Mouse (Mus musculus) testis, adult 2 months (tissue): Measurements from ENCODE around the gene Ptpn6. TPM values are rescaled to one million over a fixed set of nuclear protein-coding genes. Genes with fewer than 3 reads are reported as not detected.

Source experiments
- H3K27ac ChIP-seq: fragments of 200-500 bp; 2 replicates; pipeline ENCODE4 v1.5.1; 2012; ENCODE audit warnings: low read depth, low read length; ENCODE audit not compliant: control insufficient read depth, insufficient read depth
- H3K27me3 ChIP-seq: fragments of 200-500 bp; 2 replicates; pipeline ENCODE4 v1.6.1; 2012; ENCODE audit warnings: mild to moderate bottlenecking, low read length, moderate library complexity; ENCODE audit not compliant: control insufficient read depth, insufficient read depth
- H3K36me3 ChIP-seq: fragments of 200-500 bp; 2 replicates; pipeline ENCODE4 v1.6.1; 2012; ENCODE audit warnings: mild to moderate bottlenecking, low read length; ENCODE audit not compliant: control insufficient read depth, insufficient read depth
- H3K4me1 ChIP-seq: fragments of 200-500 bp; 2 replicates; pipeline ENCODE4 v1.6.1; 2012; ENCODE audit warnings: low read length; ENCODE audit not compliant: control insufficient read depth, insufficient read depth
- H3K4me3 ChIP-seq: fragments of 200-500 bp; 2 replicates; pipeline ENCODE4 v1.5.1; 2012; ENCODE audit warnings: low read depth, mild to moderate bottlenecking, low read length, moderate library complexity, mixed read lengths; ENCODE audit not compliant: control insufficient read depth
- CTCF ChIP-seq: fragments of 200-500 bp; IDR thresholded peaks from 2 replicates; pipeline ENCODE4 v1.5.1; 2012; ENCODE audit warnings: low read depth, mild to moderate bottlenecking, inconsistent platforms, low read length, moderate library complexity; ENCODE audit not compliant: control insufficient read depth, insufficient read depth, insufficient replicate concordance
- POLR2A ChIP-seq: fragments of 200-500 bp; IDR thresholded peaks from 2 replicates; pipeline ENCODE4 v1.6.1; 2012; ENCODE audit warnings: low read depth, mild to moderate bottlenecking, inconsistent platforms, low read length, moderate library complexity; ENCODE audit not compliant: control insufficient read depth
- polyA plus RNA-seq: library from polyadenylated mRNA; depleted of rRNA; stranded (reverse); fragments of >200 nt; gene quantifications from 2 replicates; pipeline ENCODE4 v1.2.3, GENCODE M21; 2012; rRNA removed

Gene Ptpn6
- polyA plus RNA-seq, 1 experiment = 1.4 TPM

DNA sequence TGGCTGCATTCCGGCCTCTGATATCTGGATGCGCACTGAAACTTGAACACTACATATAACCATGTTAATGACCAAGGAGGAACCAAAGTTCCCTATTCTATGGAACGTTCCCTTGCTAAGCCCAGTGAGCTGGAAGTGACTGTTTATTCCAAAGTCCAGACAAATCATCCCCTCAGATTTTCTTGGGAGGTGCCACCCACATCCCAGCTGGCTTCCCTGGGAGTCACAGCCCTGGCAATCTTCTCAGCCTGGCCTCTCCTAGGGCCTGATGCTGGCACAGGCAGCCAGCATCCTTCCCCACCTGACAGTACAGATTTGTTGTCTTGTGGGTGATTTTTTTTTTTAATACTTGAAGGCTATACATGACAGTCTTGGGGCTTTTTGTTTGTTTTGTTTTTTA, 59.0 kb downstream of the Ptpn6 start:
- TF ChIP-seq POLR2A (no peak), CTCF (no peak)
- Histone ChIP-seq H3K4me3 (no peak overlapping the region), H3K4me1 (no peaks in the 10 kb centered on the region; the same call in 1 of the 2 replicates), H3K36me3 (no peaks in the 10 kb centered on the region), H3K27ac (no peak overlapping the region), H3K27me3 (no peaks in the 10 kb centered on the region)

DNA sequence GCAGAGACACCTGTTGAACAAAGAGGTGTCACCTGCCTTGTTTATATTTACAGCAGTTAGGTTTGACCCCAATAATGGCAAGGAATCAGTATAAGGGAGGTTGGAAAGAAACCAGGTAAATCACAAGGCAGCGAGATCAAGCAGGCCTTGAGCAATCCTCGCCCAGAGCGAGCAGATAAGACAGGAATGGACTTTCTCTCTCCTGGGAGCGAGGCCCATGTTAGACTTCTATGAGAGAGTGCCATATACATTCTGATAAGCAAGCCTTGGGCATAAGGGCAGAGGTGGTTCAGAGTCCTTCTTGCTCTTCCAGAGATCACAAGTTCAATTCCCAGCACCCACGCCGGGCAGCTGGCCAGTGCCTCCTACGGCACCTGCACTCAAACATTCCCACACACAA, 59.7 kb downstream of the Ptpn6 start:
- H3K27me3 ChIP-seq = no peaks in the 10 kb centered on the region
- H3K27ac ChIP-seq = no peak overlapping the region
- no peak overlapping the region for H3K4me3 ChIP-seq
- TF ChIP-seq CTCF = no peak
- TF ChIP-seq POLR2A = no peak
- H3K4me1 ChIP-seq = no peaks in the 10 kb centered on the region; the same call in 1 of the 2 replicates
- no peaks in the 10 kb centered on the region for H3K36me3 ChIP-seq

DNA sequence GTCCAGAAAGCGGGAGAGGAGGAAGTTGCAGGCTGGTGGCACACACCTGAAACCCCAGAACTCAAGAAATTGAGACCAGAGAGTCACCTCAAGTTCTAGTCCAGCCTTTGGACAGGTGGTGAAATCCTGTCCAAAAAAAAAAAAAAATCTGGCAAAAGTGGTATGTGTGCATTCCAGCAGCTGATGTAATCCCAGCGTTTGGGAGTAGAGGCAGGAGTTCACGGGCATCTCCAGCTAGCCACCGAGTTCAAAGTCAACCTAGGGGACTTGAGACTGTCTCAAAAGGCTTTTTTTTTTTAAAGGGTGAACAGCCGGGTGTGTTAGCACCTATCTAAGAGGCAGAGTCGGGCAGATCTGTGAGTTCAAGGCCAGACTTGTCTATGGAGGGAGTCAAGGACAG, 62.3 kb downstream of the Ptpn6 start:
- Histone ChIP-seq H3K27ac (no peak overlapping the region), H3K4me3 (no peak overlapping the region), H3K36me3 (no peaks in the 10 kb centered on the region), H3K4me1 (no peaks in the 10 kb centered on the region; the same call in 1 of the 2 replicates), H3K27me3 (no peaks in the 10 kb centered on the region)
- TF ChIP-seq POLR2A = no peak
- TF ChIP-seq CTCF = no peak

DNA sequence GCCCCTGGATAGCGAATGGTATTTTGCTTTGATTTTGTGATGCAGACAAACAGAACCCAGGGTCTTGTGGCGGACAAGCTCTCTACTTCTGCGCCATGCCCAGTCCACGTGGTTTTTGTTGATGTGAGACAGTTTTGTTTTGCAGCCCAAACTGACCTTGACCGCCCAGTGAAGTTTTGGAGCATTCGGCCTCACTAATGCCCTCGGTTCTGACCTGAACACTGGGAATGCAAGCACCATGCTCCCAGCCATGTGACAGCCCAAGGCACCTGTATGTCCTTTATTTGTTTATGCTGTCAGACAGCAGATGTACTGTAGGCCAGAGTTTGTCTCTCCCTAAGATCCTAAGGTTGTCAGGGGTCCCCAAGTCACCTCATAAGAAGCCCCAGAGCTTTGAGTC, 63.9 kb downstream of the Ptpn6 start:
- TF ChIP-seq POLR2A (no peak), CTCF (no peak)
- no peaks in the 10 kb centered on the region for H3K36me3 ChIP-seq
- no peaks in the 10 kb centered on the region; the same call in 1 of the 2 replicates for H3K4me1 ChIP-seq
- H3K27ac ChIP-seq = no peak overlapping the region
- no peaks in the 10 kb centered on the region for H3K27me3 ChIP-seq
- H3K4me3 ChIP-seq = no peak overlapping the region

DNA sequence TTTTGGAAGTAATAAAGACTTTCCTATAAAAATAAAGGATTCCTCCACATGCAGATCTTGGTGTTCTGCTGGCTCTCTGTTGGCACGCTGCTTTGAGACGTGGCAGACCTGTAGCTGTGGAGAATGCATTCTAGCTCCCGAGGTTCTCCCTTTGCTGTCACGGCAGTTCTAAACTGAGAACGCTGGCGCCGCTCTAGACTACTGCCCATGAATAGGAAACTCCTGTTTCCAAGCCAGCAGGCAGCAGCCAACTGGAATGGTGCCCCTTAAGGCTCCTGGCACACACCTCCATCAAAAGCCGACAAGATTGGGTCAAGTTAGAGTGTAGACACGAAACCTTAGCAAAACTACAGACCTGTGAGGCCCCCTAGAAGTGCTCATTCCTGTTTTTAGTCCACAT, 64.9 kb downstream of the Ptpn6 start:
- Histone ChIP-seq H3K36me3 (no peaks in the 10 kb centered on the region), H3K4me1 (no peaks in the 10 kb centered on the region; the same call in 1 of the 2 replicates), H3K4me3 (no peak overlapping the region), H3K27ac (no peak overlapping the region), H3K27me3 (no peaks in the 10 kb centered on the region)
- TF ChIP-seq POLR2A = no peak
- TF ChIP-seq CTCF = no peak

DNA sequence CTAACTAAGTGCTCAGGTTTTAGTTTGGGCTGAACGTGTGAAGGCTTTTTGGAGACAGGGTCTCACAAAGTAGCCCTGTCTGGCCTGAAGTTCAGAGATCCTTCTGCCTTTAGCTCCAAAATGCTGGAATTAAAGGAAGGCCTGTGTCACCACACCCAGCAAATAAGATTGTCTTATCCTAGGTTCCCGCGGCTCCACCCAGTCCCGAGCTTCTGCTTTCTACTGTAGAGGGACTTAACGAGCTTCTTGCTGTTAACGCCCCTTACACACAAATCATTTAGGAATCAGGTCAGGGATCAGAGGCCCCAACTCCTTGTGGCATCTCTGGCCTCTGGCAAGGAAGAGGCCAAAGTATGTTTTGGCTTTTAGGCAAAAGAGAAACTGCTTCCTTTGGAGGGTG, 66.4 kb downstream of the Ptpn6 start:
- no peak overlapping the region for H3K4me3 ChIP-seq
- no peak for TF ChIP-seq CTCF
- no peak for TF ChIP-seq POLR2A
- no peaks in the 10 kb centered on the region; the same call in 1 of the 2 replicates for H3K4me1 ChIP-seq
- no peaks in the 10 kb centered on the region for H3K36me3 ChIP-seq
- no peak overlapping the region for H3K27ac ChIP-seq
- no peaks in the 10 kb centered on the region for H3K27me3 ChIP-seq

Other genes starting within 250 kb of the Ptpn6 start
- gene C1rl, start 245.6 kb downstream of the Ptpn6 start, polyA plus RNA-seq = 0.64 and 0.89 TPM in 2 replicates
- gene C1ra, start 226.3 kb downstream of the Ptpn6 start, polyA plus RNA-seq = 4.3 and 5.5 TPM in 2 replicates
- gene C1s1, start 196.4 kb downstream of the Ptpn6 start, polyA plus RNA-seq = 9.4 and 10.5 TPM in 2 replicates
- gene C1rb, start 168.4 kb downstream of the Ptpn6 start, polyA plus RNA-seq = 0.05 and 0.06 TPM in 2 replicates
- 0.19 and 0.32 TPM in 2 replicates for gene C1s2, start 102.6 kb downstream of the Ptpn6 start, polyA plus RNA-seq
- 282 and 286 TPM in 2 replicates for gene Lpcat3, start 75.7 kb downstream of the Ptpn6 start, polyA plus RNA-seq
- 39.9 and 44.1 TPM in 2 replicates for gene Emg1, start 26.5 kb downstream of the Ptpn6 start, polyA plus RNA-seq
- gene Phb2, start 26.4 kb downstream of the Ptpn6 start, polyA plus RNA-seq = 47.6 and 50.5 TPM in 2 replicates
- 207 and 220 TPM in 2 replicates for gene Grcc10, start 2.7 kb upstream of the Ptpn6 start, polyA plus RNA-seq
- gene Gm45234, start 17.3 kb upstream of the Ptpn6 start, polyA plus RNA-seq = 0.05 TPM in 1 of 2 replicates, not detected in the other
- 69.3 and 76.1 TPM in 2 replicates for gene Atn1, start 17.8 kb upstream of the Ptpn6 start, polyA plus RNA-seq
- 0.51 and 0.63 TPM in 2 replicates for gene Eno2, start 31.0 kb upstream of the Ptpn6 start, polyA plus RNA-seq
- 105 and 106 TPM in 2 replicates for gene Lrrc23, start 41.0 kb upstream of the Ptpn6 start, polyA plus RNA-seq
- gene Spsb2, start 69.9 kb upstream of the Ptpn6 start, polyA plus RNA-seq = 63.6 and 78.1 TPM in 2 replicates
- 471 and 473 TPM in 2 replicates for gene Tpi1, start 75.6 kb upstream of the Ptpn6 start, polyA plus RNA-seq
- gene Usp5, start 90.8 kb upstream of the Ptpn6 start, polyA plus RNA-seq = 37.4 and 41.2 TPM in 2 replicates
- 218 and 250 TPM in 2 replicates for gene Cdca3, start 90.8 kb upstream of the Ptpn6 start, polyA plus RNA-seq
- gene Gnb3, start 101.6 kb upstream of the Ptpn6 start, polyA plus RNA-seq = 0.07 TPM in 1 of 2 replicates, not detected in the other
- gene P3h3, start 119.0 kb upstream of the Ptpn6 start, polyA plus RNA-seq = 1.5 and 2.8 TPM in 2 replicates
- gene Gpr162, start 125.3 kb upstream of the Ptpn6 start, polyA plus RNA-seq = 9.0 and 9.6 TPM in 2 replicates
- gene Cd4, start 149.5 kb upstream of the Ptpn6 start, polyA plus RNA-seq = 0.53 and 0.67 TPM in 2 replicates
- 0.11 and 0.12 TPM in 2 replicates for gene Lag3, start 173.0 kb upstream of the Ptpn6 start, polyA plus RNA-seq
- 142 and 168 TPM in 2 replicates for gene Ptms, start 181.4 kb upstream of the Ptpn6 start, polyA plus RNA-seq
- gene Mlf2, start 192.7 kb upstream of the Ptpn6 start, polyA plus RNA-seq = 75.4 and 76.5 TPM in 2 replicates
- gene Cops7a, start 226.8 kb upstream of the Ptpn6 start, polyA plus RNA-seq = 387 and 413 TPM in 2 replicates